Mouse (Mus musculus) CH12.LX (cell line): ENCODE results near the gene Git2. TPM values are rescaled to one million over a fixed set of nuclear protein-coding genes. Genes with fewer than 3 reads are reported as not detected.

Source experiments
- DNase-seq: peaks from one replicate; pipeline ENCODE4 v3.0.0-alpha.2; 2013; ENCODE audit errors: extremely low read depth
- H3K27ac ChIP-seq: 2 replicates; pipeline ENCODE4 v1.5.1; 2012; ENCODE audit warnings: low read depth, mild to moderate bottlenecking, control low read depth, moderate library complexity; ENCODE audit not compliant: insufficient read depth
- H3K27me3 ChIP-seq: replicated peaks from 2 replicates; pipeline ENCODE3; 2012; ENCODE audit warnings: inconsistent platforms
- H3K36me3 ChIP-seq, 2 experiments: replicated peaks in 1 of 2; 2 replicates each; pipeline versions ENCODE3 to v1.6.1; 2012; ENCODE audit warnings: inconsistent platforms in 1 of 2, low read length in 1 of 2, mild to moderate bottlenecking in 1 of 2, mixed read lengths in 1 of 2, moderate library complexity in 1 of 2; ENCODE audit not compliant: control insufficient read depth in 1 of 2, insufficient read depth in 1 of 2
- H3K4me1 ChIP-seq, 2 experiments: 2 replicates each; pipeline ENCODE4 v1.6.1; 2012; ENCODE audit warnings: inconsistent platforms in 1 of 2, moderate library complexity in 1 of 2; ENCODE audit not compliant: insufficient read depth in 2 of 2, control insufficient read depth in 1 of 2
- H3K4me2 ChIP-seq: 2 replicates; pipeline ENCODE4 v1.6.1; 2012; ENCODE audit warnings: low read depth, mild to moderate bottlenecking, control low read depth; ENCODE audit not compliant: poor library complexity, insufficient read depth, severe bottlenecking
- H3K4me3 ChIP-seq, 3 experiments: fragments of 150-350 bp in 1 of 3; sonication (generic) in 1 of 3; replicated peaks in 1 of 3; 2 replicates each; pipeline versions ENCODE3 to v1.5.1; 2011 to 2012; ENCODE audit warnings: low read depth in 2 of 3, low read length in 2 of 3, mild to moderate bottlenecking in 2 of 3, moderate library complexity in 2 of 3, control low read depth in 1 of 3, improper control_type of control experiment in 1 of 3, inconsistent platforms in 1 of 3, mixed read lengths in 1 of 3; ENCODE audit not compliant: poor library complexity in 1 of 3
- H3K79me2 ChIP-seq: replicated peaks from 2 replicates; pipeline ENCODE4 v1.6.1; 2012; ENCODE audit warnings: mild to moderate bottlenecking, moderate library complexity; ENCODE audit not compliant: control insufficient read depth, poor library complexity, insufficient read depth, severe bottlenecking; ENCODE audit errors: extremely low read depth
- H3K9ac ChIP-seq: 2 replicates; pipeline ENCODE4 v1.6.1; 2012; ENCODE audit warnings: low read depth, mild to moderate bottlenecking, control low read depth, moderate library complexity; ENCODE audit not compliant: insufficient read depth
- H3K9me3 ChIP-seq: replicated peaks from 2 replicates; pipeline ENCODE3; 2012; ENCODE audit warnings: low read length, inconsistent platforms, mixed read lengths
- BHLHE40 ChIP-seq: IDR thresholded peaks from 2 replicates; pipeline ENCODE4 v1.6.1; 2011; ENCODE audit warnings: mild to moderate bottlenecking, low read depth, low read length, improper control_type of control experiment
- CTCF ChIP-seq, 2 experiments: IDR thresholded peaks in 1 of 2; conservative IDR thresholded peaks in 1 of 2; 2 replicates each; pipeline ENCODE4 v1.5.1; 2011 to 2012; ENCODE audit warnings: low read depth in 2 of 2, low read length in 2 of 2, improper control_type of control experiment in 1 of 2, inconsistent platforms in 1 of 2, mild to moderate bottlenecking in 1 of 2, moderate library complexity in 1 of 2
- ELF1 ChIP-seq: IDR thresholded peaks from 2 replicates; pipeline ENCODE4 v1.6.1; 2014; ENCODE audit warnings: low read depth, mild to moderate bottlenecking, inconsistent platforms, low read length, improper control_type of control experiment
- EP300 ChIP-seq: IDR thresholded peaks from 2 replicates; pipeline ENCODE4 v1.6.1; 2011; ENCODE audit warnings: low read length, improper control_type of control experiment
- ETS1 ChIP-seq: conservative IDR thresholded peaks from 2 replicates; pipeline ENCODE4 v1.6.1; 2012; ENCODE audit warnings: low read depth, mild to moderate bottlenecking, inconsistent platforms, low read length, improper control_type of control experiment, moderate library complexity
- GABPA ChIP-seq: IDR thresholded peaks from 2 replicates; pipeline ENCODE4 v1.6.1; 2012; ENCODE audit warnings: low read depth, low read length, improper control_type of control experiment, inconsistent platforms; ENCODE audit not compliant: insufficient replicate concordance
- IRF4 ChIP-seq: IDR thresholded peaks from 2 replicates; pipeline ENCODE4 v1.6.1; 2014; ENCODE audit warnings: low read depth, mild to moderate bottlenecking, inconsistent platforms, low read length, improper control_type of control experiment
- MAX ChIP-seq: IDR thresholded peaks from 2 replicates; pipeline ENCODE4 v1.6.1; 2011; ENCODE audit warnings: low read length, improper control_type of control experiment
- MAZ ChIP-seq: IDR thresholded peaks from 2 replicates; pipeline ENCODE4 v1.6.1; 2012; ENCODE audit warnings: low read depth, mild to moderate bottlenecking, inconsistent platforms, low read length, improper control_type of control experiment, moderate library complexity
- MEF2A ChIP-seq: IDR thresholded peaks from 2 replicates; pipeline ENCODE4 v1.6.1; 2014; ENCODE audit warnings: low read depth, mild to moderate bottlenecking, inconsistent platforms, low read length, improper control_type of control experiment, borderline replicate concordance
- MXI1 ChIP-seq: IDR thresholded peaks from 2 replicates; pipeline ENCODE4 v1.6.1; 2011; ENCODE audit warnings: mild to moderate bottlenecking, low read depth, low read length, improper control_type of control experiment
- MYC ChIP-seq: IDR thresholded peaks from 2 replicates; pipeline ENCODE4 v1.6.1; 2011; ENCODE audit warnings: low read depth, mild to moderate bottlenecking, improper control_type of control experiment, low read length
- NELFE ChIP-seq: IDR thresholded peaks from 2 replicates; pipeline ENCODE4 v1.6.1; 2011; ENCODE audit warnings: low read depth, low read length, improper control_type of control experiment
- NRF1 ChIP-seq: IDR thresholded peaks from 2 replicates; pipeline ENCODE4 v1.6.1; 2014; ENCODE audit warnings: low read depth, mild to moderate bottlenecking, inconsistent platforms, low read length, improper control_type of control experiment, moderate library complexity
- PAX5 ChIP-seq: IDR thresholded peaks from 2 replicates; pipeline ENCODE4 v1.6.1; 2012; ENCODE audit warnings: low read length, inconsistent platforms, mixed read lengths
- POLR2A ChIP-seq: IDR thresholded peaks from 2 replicates; pipeline ENCODE4 v1.6.1; 2011; ENCODE audit warnings: low read depth, mild to moderate bottlenecking, improper control_type of control experiment, low read length
- POLR2AphosphoS2 ChIP-seq: IDR thresholded peaks from 2 replicates; pipeline ENCODE4 v1.6.1; 2011; ENCODE audit warnings: low read depth, low read length, improper control_type of control experiment
- RCOR1 ChIP-seq: conservative IDR thresholded peaks from 2 replicates; pipeline ENCODE4 v1.6.1; 2012; ENCODE audit warnings: low read depth, mild to moderate bottlenecking, inconsistent platforms, low read length, improper control_type of control experiment
- SIN3A ChIP-seq: IDR thresholded peaks from 2 replicates; pipeline ENCODE4 v1.6.1; 2012; ENCODE audit warnings: low read length, improper control_type of control experiment, inconsistent platforms
- SMC3 ChIP-seq: IDR thresholded peaks from 2 replicates; pipeline ENCODE4 v1.6.1; 2011; ENCODE audit warnings: low read depth, low read length, improper control_type of control experiment
- TBP ChIP-seq: conservative IDR thresholded peaks from 2 replicates; pipeline ENCODE4 v1.6.1; 2011; ENCODE audit warnings: low read depth, low read length, improper control_type of control experiment
- TCF12 ChIP-seq: IDR thresholded peaks from 2 replicates; pipeline ENCODE4 v1.6.1; 2014; ENCODE audit warnings: low read depth, mild to moderate bottlenecking, inconsistent platforms, low read length, improper control_type of control experiment
- UBTF ChIP-seq: IDR thresholded peaks from 2 replicates; pipeline ENCODE4 v1.6.1; 2012; ENCODE audit warnings: low read depth, mild to moderate bottlenecking, inconsistent platforms, low read length, improper control_type of control experiment, moderate library complexity
- USF1 ChIP-seq: IDR thresholded peaks from 2 replicates; pipeline ENCODE4 v1.6.1; 2014; ENCODE audit warnings: low read depth, mild to moderate bottlenecking, inconsistent platforms, low read length, improper control_type of control experiment
- USF2 ChIP-seq: conservative IDR thresholded peaks from 2 replicates; pipeline ENCODE4 v1.6.1; 2011; ENCODE audit warnings: low read depth, low read length, improper control_type of control experiment
- ZC3H11A ChIP-seq: IDR thresholded peaks from 2 replicates; pipeline ENCODE4 v1.6.1; 2012; ENCODE audit warnings: low read depth, mild to moderate bottlenecking, inconsistent platforms, low read length, improper control_type of control experiment
- ZKSCAN1 ChIP-seq: IDR thresholded peaks from 2 replicates; pipeline ENCODE4 v1.6.1; 2012; ENCODE audit warnings: low read depth, inconsistent platforms, low read length, improper control_type of control experiment, borderline replicate concordance
- ZMIZ1 ChIP-seq: IDR thresholded peaks from 2 replicates; pipeline ENCODE4 v1.6.1; 2012; ENCODE audit warnings: low read depth, mild to moderate bottlenecking, inconsistent platforms, low read length, improper control_type of control experiment
- ZNF384 ChIP-seq: IDR thresholded peaks from 2 replicates; pipeline ENCODE4 v1.6.1; 2012; ENCODE audit warnings: low read depth, low read length, improper control_type of control experiment, inconsistent platforms
- dilution Hi-C: fragments of 300-500 bp; cut with MboI; formaldehyde crosslinking; loops from 2 replicates; pipeline ENCODE4 v1.14.3; 2020; ENCODE audit warnings: low sequenced_read_pairs; ENCODE audit not compliant: extremely low pct_unique_long_range_greater_than_20kb, extremely low pct_ligation_motif_present
- in situ Hi-C: fragments of 300-500 bp; cut with MboI; formaldehyde crosslinking; loops from 3 replicates; pipeline ENCODE4 v1.14.3; 2019; ENCODE audit warnings: low sequenced_read_pairs, low pct_ligation_motif_present, low pct_unique_long_range_greater_than_20kb, mixed read lengths
- polyA plus RNA-seq: library from polyadenylated mRNA; unstranded; fragments of >175 nt; gene quantifications from 2 replicates; pipeline ENCODE4 v1.2.1, GENCODE M21; 2012; ENCODE audit warnings: low read depth; ENCODE audit not compliant: insufficient read length
- total RNA-seq, 2 experiments: library from RNA; depleted of rRNA; stranded (reverse); fragments of 300-350 nt in 1 of 2; fragments of >200 nt in 1 of 2; gene quantifications; 2 replicates each; pipeline ENCODE4 v1.2.3; 2012 to 2014

Git2 gene
- total and polyA plus RNA-seq, 3 experiments, result 12.3 to 29.4 (median 22.1) TPM

GRCm38 (mm10) chr5:114737090-114737887 lies 38.0 kb downstream of the Git2 start:
- dilution Hi-C loops, result no loop called here

GRCm38 (mm10) chr5:114733606-114734005 lies 41.7 kb downstream of the Git2 start:
- dilution Hi-C loops, result no loop called here
- no peak for TF ChIP-seq ZNF384
- no peak for TF ChIP-seq MAZ
- TF ChIP-seq RCOR1, result no peak
- no peak for TF ChIP-seq POLR2A
- TF ChIP-seq UBTF, result no peak
- TF ChIP-seq EP300, result no peak
- no peak for TF ChIP-seq IRF4
- TF ChIP-seq GABPA, result no peak
- TF ChIP-seq ZMIZ1, result no peak
- TF ChIP-seq SMC3, result no peak
- no peak for TF ChIP-seq MEF2A
- no peak for TF ChIP-seq POLR2AphosphoS2
- TF ChIP-seq USF2, result no peak
- no peak for TF ChIP-seq TBP
- TF ChIP-seq PAX5, result no peak
- no peak for TF ChIP-seq CTCF (conservative IDR thresholded peaks at IDR 0.05 in 1 of 2, IDR thresholded peaks at IDR 0.05 in 1 of 2; ENCODE audit: low read depth in 2 of 2, low read length in 2 of 2)
- no peak for TF ChIP-seq MYC
- TF ChIP-seq NRF1, result no peak
- no peak for TF ChIP-seq MAX
- TF ChIP-seq SIN3A, result no peak
- no peak overlapping the region for H3K4me2 ChIP-seq
- H3K36me3 ChIP-seq, result peaks cover 76 to 92% of the 10 kb centered on the region in 2 experiments
- peaks cover 0 to 34% of the 10 kb centered on the region in 2 experiments; a peak in 2 of 4 replicates for H3K4me1 ChIP-seq
- no peak for DNase-seq
- no peaks in the 10 kb centered on the region for H3K27me3 ChIP-seq
- no peaks in the 10 kb centered on the region for H3K79me2 ChIP-seq
- in situ Hi-C loops, result no loop called here
- H3K27ac ChIP-seq, result no peak overlapping the region
- no peak overlapping the region for H3K9ac ChIP-seq
- no peaks in the 10 kb centered on the region for H3K9me3 ChIP-seq
- H3K4me3 ChIP-seq, result no peak overlapping the region

More at GRCm38 (mm10) chr5:114737090-114737887, 38.0 kb downstream of the Git2 start:
- no peak for DNase-seq
- in situ Hi-C loops, result no loop called here
- no peaks in the 10 kb centered on the region for H3K79me2 ChIP-seq
- H3K27ac ChIP-seq, result no peak overlapping the region
- peaks cover 76 to 93% of the 10 kb centered on the region in 2 experiments for H3K36me3 ChIP-seq
- TF ChIP-seq ELF1 (no peak), CTCF (conservative IDR thresholded peaks at IDR 0.05 in 1 of 2, IDR thresholded peaks at IDR 0.05 in 1 of 2; ENCODE audit: low read depth in 2 of 2, low read length in 2 of 2) (no peak), BHLHE40 (no peak), ETS1 (no peak), MAX (no peak), MXI1 (no peak), EP300 (no peak), ZC3H11A (no peak), ZKSCAN1 (no peak), MEF2A (no peak), USF2 (no peak), USF1 (no peak), NELFE (no peak), TCF12 (no peak), NRF1 (no peak), ZMIZ1 (no peak), SIN3A (no peak), TBP (no peak), SMC3 (no peak)
- H3K4me1 ChIP-seq, result peaks cover 0 to 29% of the 10 kb centered on the region in 2 experiments; a peak in 2 of 4 replicates
- H3K9ac ChIP-seq, result no peak overlapping the region
- H3K9me3 ChIP-seq, result no peaks in the 10 kb centered on the region
- H3K4me3 ChIP-seq, result no peak overlapping the region
- no peak overlapping the region for H3K4me2 ChIP-seq
- H3K27me3 ChIP-seq, result no peaks in the 10 kb centered on the region
